Mouse (Mus musculus): ENCODE data around the gene Gp1bb.

DNA sequence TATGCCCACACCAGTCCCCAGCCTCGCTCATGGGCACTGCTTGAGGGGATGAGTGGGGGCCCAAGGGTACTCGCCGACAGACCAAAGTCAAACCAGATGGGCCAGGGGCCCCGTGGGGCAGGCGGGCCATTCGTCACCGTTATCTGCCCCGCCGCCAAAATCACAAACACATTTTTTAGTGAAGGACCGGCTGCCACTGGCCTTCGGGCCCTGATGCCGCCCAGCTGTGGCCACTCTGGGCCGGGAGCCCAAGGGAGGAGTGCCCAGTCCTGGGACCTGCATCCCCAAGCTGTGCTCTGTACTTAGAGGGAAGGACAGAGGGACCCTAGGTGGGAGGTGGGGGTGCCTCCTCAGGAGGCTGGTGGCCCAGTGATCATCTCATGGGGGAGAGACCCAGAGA is 10.5 kb downstream of the Gp1bb start:
- TF ChIP-seq GATA1 (IDR thresholded peaks at IDR 0.05; ENCODE audit: borderline replicate concordance, low read length) (no peak), FLI1 (IDR thresholded peaks at IDR 0.05; ENCODE audit: low read length) (no peak)

Data from megakaryocyte, embryonic 14.5 days (primary cell).